20 mouse cellular contexts compared by ENCODE assay signal in the genomic region with DNA sequence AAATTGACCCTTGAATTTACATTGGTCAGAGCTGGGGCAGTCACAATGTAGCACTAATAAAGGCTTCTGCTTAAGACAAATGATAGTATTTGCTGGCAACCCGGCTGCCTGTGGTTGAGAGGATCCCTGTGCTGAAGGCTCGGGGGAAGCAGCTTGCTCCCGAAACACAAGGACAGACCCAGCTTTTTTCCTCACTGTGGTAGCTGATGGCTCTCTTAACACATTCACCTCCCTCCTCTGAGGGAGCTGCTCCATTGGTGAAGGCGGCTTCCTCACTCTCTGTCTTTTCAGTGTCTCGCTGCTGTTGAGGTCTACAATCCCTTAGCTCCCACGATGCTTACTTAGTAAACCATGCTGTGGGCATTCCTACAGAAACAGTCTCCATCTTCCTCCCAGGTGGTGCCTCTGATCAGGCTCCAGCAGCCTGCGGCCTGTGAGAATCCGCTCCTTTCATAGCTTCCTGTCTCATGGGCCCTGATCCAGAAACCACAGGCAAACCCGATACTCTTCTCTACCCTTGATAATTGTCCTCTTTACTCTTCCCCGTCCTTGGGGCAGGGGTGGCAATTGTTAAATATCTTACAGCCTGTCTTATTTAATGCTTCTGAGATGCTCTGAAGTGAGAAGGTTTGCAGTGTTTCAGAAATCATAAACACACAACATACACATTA. TPM values are rescaled to one million over a fixed set of nuclear protein-coding genes. Genes with fewer than 3 reads are reported as not detected.
DNase-seq lines count a peak whose midpoint lies in the region; ATAC-seq and TF ChIP-seq lines count a peak whose summit lies in the region.
"Had no signal": no experiment of that assay in that cellular context is flagged by ENCODE, and none has a peak within 500 bp of the region (broad histone marks: within the 10 kb centered on the region; RNA-seq: fewer than 3 reads in every experiment).

No protein-coding gene starts in this region.

- H3K4me2 ChIP-seq in midbrain, embryonic 11.5 days, result no peak overlapping the region
- no peak overlapping the region for H3K4me2 ChIP-seq in midbrain, embryonic 16.5 days (ENCODE audit: low read length)
- no peak overlapping the region for H3K4me2 ChIP-seq in embryonic facial prominence, embryonic 14.5 days (ENCODE audit: low read depth, low read length)
- peak overlapping the region; percentile 7 for H3K4me2 ChIP-seq in myocyte (ENCODE audit: low read depth)
- H3K4me2 ChIP-seq: embryonic facial prominence, embryonic 15.5 days; heart, embryonic 12.5 days; hindbrain, embryonic 12.5 days; kidney, embryonic 15.5 days; liver, embryonic 13.5 days had no signal

- WGBS in midbrain, embryonic 11.5 days, result 87% methylated on average over 10 of the region's 10 CpGs
- 82% methylated on average over 10 of the region's 10 CpGs for WGBS in midbrain, embryonic 16.5 days
- WGBS in embryonic facial prominence, embryonic 14.5 days, result 56% methylated on average over 10 of the region's 10 CpGs

- no peaks in the 10 kb centered on the region for H3K79me2 ChIP-seq in myocyte (ENCODE audit: control insufficient read depth, insufficient read depth)

- no peaks in the 10 kb centered on the region for H3K27me3 ChIP-seq in midbrain, embryonic 11.5 days (ENCODE audit: control insufficient read depth, insufficient read depth, low read length)
- no peaks in the 10 kb centered on the region for H3K27me3 ChIP-seq in midbrain, embryonic 16.5 days (ENCODE audit: control insufficient read depth, insufficient read depth, low read depth, low read length)
- H3K27me3 ChIP-seq in embryonic facial prominence, embryonic 14.5 days (replicated peaks; ENCODE audit: control insufficient read depth, insufficient read depth, low read length), result no peaks in the 10 kb centered on the region
- H3K27me3 ChIP-seq in myocyte (ENCODE audit: control insufficient read depth, insufficient read depth, insufficient read length), result no peaks in the 10 kb centered on the region
- H3K27me3 ChIP-seq: embryonic facial prominence, embryonic 15.5 days; heart, embryonic 12.5 days; hindbrain, embryonic 12.5 days; kidney, embryonic 15.5 days; liver, embryonic 13.5 days had no signal

- no peak for TF ChIP-seq POLR2A in myocyte (IDR thresholded peaks at IDR 0.05; ENCODE audit: insufficient read length, low read depth)

- no peaks in the 10 kb centered on the region for H3K9me3 ChIP-seq in midbrain, embryonic 11.5 days (ENCODE audit: control insufficient read depth, low read length)
- no peaks in the 10 kb centered on the region for H3K9me3 ChIP-seq in midbrain, embryonic 16.5 days (replicated peaks; ENCODE audit: control insufficient read depth, low read length, poor library complexity, severe bottlenecking)
- no peaks in the 10 kb centered on the region for H3K9me3 ChIP-seq in embryonic facial prominence, embryonic 14.5 days (ENCODE audit: control insufficient read depth, low read length)
- H3K9me3 ChIP-seq: embryonic facial prominence, embryonic 15.5 days; heart, embryonic 12.5 days; hindbrain, embryonic 12.5 days; kidney, embryonic 15.5 days; liver, embryonic 13.5 days had no signal

- no peaks in the 10 kb centered on the region for H3K36me3 ChIP-seq in midbrain, embryonic 11.5 days (ENCODE audit: control insufficient read depth, insufficient read depth, low read length)
- peaks cover 2% of the 10 kb centered on the region for H3K36me3 ChIP-seq in midbrain, embryonic 16.5 days (ENCODE audit: control insufficient read depth, insufficient read depth, low read length)
- peaks cover 6% of the 10 kb centered on the region; the same call in 1 of the 2 replicates for H3K36me3 ChIP-seq in embryonic facial prominence, embryonic 14.5 days (ENCODE audit: control insufficient read depth, insufficient read depth, low read length)
- H3K36me3 ChIP-seq in myocyte (ENCODE audit: control insufficient read depth, insufficient read depth), result peaks cover 4% of the 10 kb centered on the region

- H3K9ac ChIP-seq in midbrain, embryonic 11.5 days (ENCODE audit: low read length), result no peak overlapping the region
- H3K9ac ChIP-seq in midbrain, embryonic 16.5 days (ENCODE audit: low read depth, low read length), result no peak overlapping the region
- no peak overlapping the region for H3K9ac ChIP-seq in embryonic facial prominence, embryonic 14.5 days (ENCODE audit: low read depth, low read length)
- H3K9ac ChIP-seq: embryonic facial prominence, embryonic 15.5 days; heart, embryonic 12.5 days; hindbrain, embryonic 12.5 days; kidney, embryonic 15.5 days; liver, embryonic 13.5 days had no signal

- H3K27ac ChIP-seq in midbrain, embryonic 11.5 days (ENCODE audit: low read depth, low read length), result no peak overlapping the region
- no peak overlapping the region for H3K27ac ChIP-seq in midbrain, embryonic 16.5 days (ENCODE audit: low read length)
- H3K27ac ChIP-seq in embryonic facial prominence, embryonic 14.5 days (replicated peaks; ENCODE audit: low read depth, low read length), result no peak overlapping the region
- H3K27ac ChIP-seq: embryonic facial prominence, embryonic 15.5 days; hindbrain, embryonic 12.5 days; kidney, embryonic 15.5 days; liver, embryonic 13.5 days had no signal

- H3ac ChIP-seq in myocyte (ENCODE audit: control insufficient read depth, insufficient read length), result no peak overlapping the region

- no peaks in the 10 kb centered on the region for H3K4me1 ChIP-seq in midbrain, embryonic 11.5 days (ENCODE audit: control insufficient read depth, insufficient read depth, low read length)
- H3K4me1 ChIP-seq in midbrain, embryonic 16.5 days (ENCODE audit: control insufficient read depth, insufficient read depth, low read length), result no peaks in the 10 kb centered on the region
- H3K4me1 ChIP-seq in embryonic facial prominence, embryonic 14.5 days (ENCODE audit: control insufficient read depth, insufficient read depth, low read length), result no peaks in the 10 kb centered on the region
- H3K4me1 ChIP-seq: hindbrain, embryonic 12.5 days; kidney, embryonic 15.5 days; liver, embryonic 13.5 days had no signal

- no peak for ATAC-seq in midbrain, embryonic 11.5 days (ENCODE audit: low FRiP score)
- ATAC-seq in midbrain, embryonic 16.5 days, result no peak
- ATAC-seq in embryonic facial prominence, embryonic 14.5 days (ENCODE audit: low read depth), result 0 out of 2 replicates have a peak, but pooled peaks have one; percentile 60
- no peak for ATAC-seq in monocyte, adult 5-6 weeks (replicated peaks; ENCODE audit: insufficient number of reproducible peaks, low FRiP score, low TSS enrichment, poor library complexity, severe bottlenecking)
- ATAC-seq: forebrain, embryonic 14.5 days; intestine, postnatal 0 days had no signal

- H3K4me3 ChIP-seq in midbrain, embryonic 11.5 days (ENCODE audit: low read depth, low read length), result no peak overlapping the region
- no peak overlapping the region for H3K4me3 ChIP-seq in midbrain, embryonic 16.5 days (ENCODE audit: low read depth, low read length)
- H3K4me3 ChIP-seq in embryonic facial prominence, embryonic 14.5 days (ENCODE audit: low read depth, low read length), result no peak overlapping the region
- H3K4me3 ChIP-seq in myocyte, result no peak overlapping the region
- H3K4me3 ChIP-seq: embryonic facial prominence, embryonic 15.5 days; heart, embryonic 12.5 days; hindbrain, embryonic 12.5 days; kidney, embryonic 15.5 days; liver, embryonic 13.5 days had no signal

- peak; percentile 59 for DNase-seq in midbrain, embryonic 11.5 days (ENCODE audit: low spot score, missing footprints)
- peak; percentile 12 to 20 for DNase-seq in B cell, adult 2 months
- peak; percentile 49 for DNase-seq in embryonic facial prominence, embryonic 14.5 days (ENCODE audit: low spot score)
- no peak for DNase-seq in right cerebral cortex, postnatal 25 days
- no peak for DNase-seq in adrenal gland, adult 2 months
- DNase-seq: cerebellum, adult 11 months; cerebellum, adult 9-11 months; heart, postnatal 10 days; kidney, postnatal 36 days; liver, embryonic 13.5 days; lung, adult 2 months had no signal

TF ChIP-seq in myocyte, 11 proteins besides CTCF, POLR2A, EP300 and RAD21 (continues in another document):
- TF ChIP-seq REST (IDR thresholded peaks at IDR 0.05; ENCODE audit: insufficient read depth, insufficient read length), result no peak
- no peak for TF ChIP-seq CEBPB (IDR thresholded peaks at IDR 0.05; ENCODE audit: insufficient read depth, poor library complexity, severe bottlenecking)
- TF ChIP-seq POLR2AphosphoS2 (IDR thresholded peaks at IDR 0.05; ENCODE audit: insufficient read length, low read depth), result no peak
- TF ChIP-seq MYOD1 (IDR thresholded peaks at IDR 0.05; ENCODE audit: control insufficient read depth in 1 of 3, insufficient read length in 2 of 3, low read depth in 2 of 3), result no peak
- TF ChIP-seq MYOG (IDR thresholded peaks at IDR 0.05; ENCODE audit: control insufficient read depth in 1 of 3, insufficient read depth in 1 of 3, insufficient read length in 2 of 3, low read depth in 2 of 3), result no peak
- TF ChIP-seq USF1 (IDR thresholded peaks at IDR 0.05; ENCODE audit: low read depth), result no peak

RNA-seq across cellular contexts. Expression of gene Cybrd1, which starts 15.0 kb away (rescaled TPM):
- polyA plus RNA-seq in midbrain, embryonic 11.5 days (2014; fragmentation: Nextera tagmentation; extraction: Ambion mirVana), result 0.22 and 0.26 TPM in 2 replicates
- polyA plus RNA-seq in midbrain, embryonic 16.5 days (2015; fragmentation: Nextera tagmentation; extraction: Ambion mirVana), result 2.2 and 3.5 TPM in 2 replicates
- 4.5 and 4.6 TPM in 2 replicates for polyA plus RNA-seq in embryonic facial prominence, embryonic 14.5 days (2014; fragmentation: Nextera tagmentation; extraction: Ambion mirVana)
- polyA plus RNA-seq in myocyte (2012; fragmentation: generic; extraction: Trizol), result 0.02 TPM
- 0.19 TPM in 1 of 3 replicates, not detected in the others for total RNA-seq in monocyte, adult 5-6 weeks (2017)
- 1 to 10 TPM; 1.0 to 1.2 TPM for total RNA-seq in adrenal gland, adult 2 months (2021)
- polyA plus RNA-seq in adrenal gland, adult 2 months (2012; rRNA removed), result 0.21 and 0.22 TPM in 2 replicates

RNA-seq across cellular contexts. Expression of gene Mettl8, which starts 47.4 kb away (rescaled TPM):
- 22.3 and 22.8 TPM in 2 replicates for polyA plus RNA-seq in midbrain, embryonic 11.5 days (2014; fragmentation: Nextera tagmentation; extraction: Ambion mirVana)
- 11.2 and 12.6 TPM in 2 replicates for polyA plus RNA-seq in midbrain, embryonic 16.5 days (2015; fragmentation: Nextera tagmentation; extraction: Ambion mirVana)
- 14.9 and 16.5 TPM in 2 replicates for polyA plus RNA-seq in embryonic facial prominence, embryonic 14.5 days (2014; fragmentation: Nextera tagmentation; extraction: Ambion mirVana)
- 7.8 TPM for polyA plus RNA-seq in myocyte (2012; fragmentation: generic; extraction: Trizol)
- 7.7 to 24.9 TPM (median 8.8 TPM) in 3 replicates for total RNA-seq in monocyte, adult 5-6 weeks (2017)
- 10 to 100 TPM; 13.2 to 13.4 TPM for total RNA-seq in adrenal gland, adult 2 months (2021)
- 2.4 and 2.5 TPM in 2 replicates for polyA plus RNA-seq in adrenal gland, adult 2 months (2012; rRNA removed)

RNA-seq across cellular contexts. Expression of gene Dcaf17, which starts 47.6 kb away (rescaled TPM):
- polyA plus RNA-seq in midbrain, embryonic 11.5 days (2014; fragmentation: Nextera tagmentation; extraction: Ambion mirVana), result 40.5 and 43.4 TPM in 2 replicates
- 31.2 and 33.2 TPM in 2 replicates for polyA plus RNA-seq in midbrain, embryonic 16.5 days (2015; fragmentation: Nextera tagmentation; extraction: Ambion mirVana)
- 22.0 and 23.8 TPM in 2 replicates for polyA plus RNA-seq in embryonic facial prominence, embryonic 14.5 days (2014; fragmentation: Nextera tagmentation; extraction: Ambion mirVana)
- polyA plus RNA-seq in myocyte (2012; fragmentation: generic; extraction: Trizol), result 1.9 TPM
- 10.7 to 18.0 TPM (median 13.4 TPM) in 3 replicates for total RNA-seq in monocyte, adult 5-6 weeks (2017)
- 10 to 100 TPM; 11.1 to 11.9 TPM for total RNA-seq in adrenal gland, adult 2 months (2021)
- 3.6 and 3.7 TPM in 2 replicates for polyA plus RNA-seq in adrenal gland, adult 2 months (2012; rRNA removed)

Comparison
In these comparisons a context has a peak if more than half of its experiments do, and no peak if none do; other contexts are left out.
1. DNase-seq: peak in midbrain, embryonic 11.5 days (single experiment), B cell, adult 2 months (2 of 2) and embryonic facial prominence, embryonic 14.5 days (single experiment); none in right cerebral cortex, postnatal 25 days (single experiment) and adrenal gland, adult 2 months (single experiment).